Mouse (Mus musculus): ENCODE measurements around the gene Pdhx. TPM values are rescaled to one million over a fixed set of nuclear protein-coding genes. Genes with fewer than 3 reads are reported as not detected.

The Pdhx gene
- total RNA-seq, 2 experiments from 2014 or later = 112 to 120 TPM

DNA sequence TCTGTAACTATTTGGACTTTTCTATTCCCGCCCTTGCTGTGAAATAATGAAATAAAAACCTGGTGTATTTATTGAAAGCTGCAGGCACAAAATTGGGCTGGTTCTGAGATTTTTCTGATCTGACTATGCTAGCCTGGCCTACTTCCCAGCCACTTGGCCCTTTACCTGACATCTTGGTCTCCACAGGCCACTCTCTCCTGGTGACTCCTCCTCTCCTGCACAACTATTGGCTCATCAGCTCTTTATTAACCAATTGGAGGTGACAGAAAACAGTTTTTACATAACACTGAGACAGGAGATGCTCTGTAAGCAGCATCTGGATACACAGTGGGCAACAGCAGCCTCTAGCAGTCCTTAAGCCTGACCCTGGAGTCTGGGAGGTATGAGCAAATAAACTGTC is 83.9 kb downstream of the Pdhx start:
- no peak for DNase-seq

DNA sequence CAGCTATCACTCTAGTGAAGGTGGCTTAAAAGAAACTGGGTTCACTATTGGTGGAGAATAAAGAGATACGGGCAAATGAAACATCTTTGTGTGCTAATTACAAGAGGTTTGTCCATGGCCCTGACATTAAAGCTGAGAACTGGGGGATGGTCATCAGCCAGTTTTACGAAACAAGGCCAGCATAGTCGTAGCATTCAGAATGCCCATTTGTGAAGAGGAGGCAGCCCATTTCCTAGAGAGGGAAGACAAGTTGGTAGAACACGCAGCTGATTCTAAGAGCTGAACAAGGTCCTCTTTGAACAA is 85.7 kb downstream of the Pdhx start:
- DNase-seq = peak; percentile 20 to 59

DNA sequence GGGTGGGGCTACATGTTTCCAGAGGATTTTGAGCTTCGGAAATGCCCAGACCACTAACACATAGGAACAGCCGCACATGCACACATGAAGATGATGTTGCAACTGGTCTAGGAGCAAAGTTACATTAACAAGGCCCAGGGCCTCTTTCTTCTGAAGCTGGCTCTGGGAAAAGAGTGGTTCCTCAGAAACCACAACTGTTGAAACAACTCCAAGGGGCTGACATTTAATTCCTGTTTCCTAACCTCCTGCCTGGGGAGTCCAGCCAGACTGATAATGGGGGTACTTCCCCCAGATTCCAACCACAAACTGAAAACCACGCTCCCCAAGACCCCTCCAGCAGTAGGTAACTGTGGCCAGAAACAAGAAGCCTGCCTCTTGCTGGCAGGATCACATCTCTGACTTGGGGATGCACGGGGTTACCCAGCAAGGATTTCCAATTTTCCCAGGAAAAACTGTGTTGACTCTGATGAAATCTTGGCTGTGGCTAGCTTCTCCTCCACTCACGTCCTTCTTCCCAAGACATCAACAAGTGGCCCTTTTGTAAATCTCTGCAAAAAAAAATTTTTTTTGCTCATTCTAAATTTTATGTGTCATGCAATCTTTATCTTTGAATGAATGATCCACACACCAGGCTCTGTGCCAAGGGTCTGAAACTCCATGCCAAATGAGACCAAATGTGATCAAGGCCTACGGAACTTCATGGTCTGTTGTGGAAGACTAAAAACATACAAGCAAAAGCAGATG is 86.2 kb downstream of the Pdhx start:
- peak; percentile 69 to 76 for DNase-seq

DNA sequence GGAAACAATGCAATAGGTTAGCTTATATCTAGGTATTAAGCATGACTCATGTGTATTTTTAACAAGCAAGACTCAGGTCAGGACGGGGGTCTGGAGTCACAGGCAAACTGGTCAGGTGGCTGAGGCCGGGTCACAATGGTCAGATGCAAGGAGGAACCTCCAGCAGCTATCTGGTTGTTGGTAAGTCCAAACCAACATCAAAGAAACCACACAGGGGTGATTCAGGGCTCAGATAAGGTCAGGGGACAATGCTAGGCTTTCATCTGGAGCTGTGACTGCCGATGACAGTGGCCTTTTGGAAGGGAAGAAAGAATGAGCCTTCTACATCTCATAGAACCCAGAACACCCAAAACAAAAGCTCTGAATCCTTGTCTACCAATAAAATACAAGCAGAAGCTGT is 86.9 kb downstream of the Pdhx start:
- peak in 1 of 2 experiments; percentile 19 for DNase-seq

DNA sequence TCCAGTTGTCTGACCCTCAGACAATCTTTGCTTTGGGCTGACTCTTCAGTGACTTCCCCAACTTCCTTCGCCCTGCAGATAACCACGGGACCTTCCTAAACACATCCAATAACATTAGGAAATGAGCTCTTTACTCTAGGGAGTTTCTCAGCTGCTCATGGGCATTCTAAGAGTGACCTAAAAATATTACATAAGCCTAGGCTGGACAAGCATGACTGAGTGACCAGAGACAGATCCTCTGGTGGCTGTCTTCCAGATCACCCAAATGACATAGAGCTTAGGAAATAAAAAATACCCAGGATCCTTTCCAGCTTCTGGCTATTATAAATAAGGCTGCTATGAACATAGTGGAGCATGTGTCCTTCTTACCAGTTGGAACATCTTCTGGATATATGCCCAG is 90.5 kb downstream of the Pdhx start:
- DNase-seq = no peak

DNA sequence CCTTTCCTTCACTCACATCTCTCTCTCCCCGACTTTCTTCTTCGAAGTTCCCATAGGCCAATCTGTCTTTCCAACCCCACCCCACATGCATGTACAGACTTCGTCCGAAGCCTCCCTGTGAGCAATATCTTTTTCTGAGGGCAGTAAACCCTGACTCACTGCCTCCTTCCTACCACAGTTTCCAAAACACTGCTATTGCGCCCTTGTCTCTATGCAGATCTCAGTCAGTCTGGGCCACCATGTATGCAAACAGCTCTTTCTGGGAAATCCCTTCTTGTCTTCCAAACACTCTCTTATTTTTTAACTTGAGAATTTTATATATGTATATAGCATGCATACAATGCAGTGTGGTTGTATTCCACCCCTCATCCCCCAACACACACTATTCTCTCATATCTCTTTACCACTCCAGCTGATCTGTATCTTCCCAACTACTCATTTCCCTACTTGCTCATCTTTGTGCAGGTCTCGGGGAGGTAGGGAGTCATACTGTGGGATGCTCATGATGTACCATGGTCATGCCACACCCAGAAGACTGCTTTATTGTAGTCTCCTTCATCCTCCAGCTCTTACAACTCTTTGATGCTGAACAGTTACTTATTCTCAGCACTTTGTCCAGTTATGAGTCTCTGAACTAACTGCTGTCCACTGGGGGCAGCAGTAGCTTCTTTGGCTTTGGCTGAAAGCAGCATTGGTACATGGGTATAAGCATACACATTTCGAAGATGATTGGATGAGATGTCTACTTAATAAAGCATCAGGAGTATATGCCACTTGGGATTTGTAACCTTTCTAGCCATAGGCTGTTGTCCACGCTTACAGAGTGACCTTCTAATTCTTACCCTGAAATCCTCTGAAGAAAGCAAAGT is 91.6 kb downstream of the Pdhx start:
- DNase-seq = no peak

DNA sequence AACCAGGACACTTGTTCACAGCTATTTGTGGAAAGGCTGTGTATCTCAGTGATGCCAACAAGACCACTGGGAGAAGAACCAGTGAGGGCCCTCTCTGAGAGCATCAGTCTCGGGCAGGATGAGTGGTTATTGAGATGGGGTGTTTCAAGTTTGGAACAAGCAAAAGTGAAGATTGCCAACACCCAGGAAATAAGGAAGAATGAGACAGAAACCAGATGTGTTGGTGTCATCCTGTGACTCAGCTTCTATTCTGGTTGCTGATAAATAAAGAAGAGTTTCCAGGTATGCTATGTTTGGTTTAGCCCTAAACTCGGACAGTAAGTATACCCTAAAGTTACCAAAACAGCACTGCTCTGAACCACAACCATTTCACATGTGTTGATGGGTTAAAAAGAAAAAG is 92.4 kb downstream of the Pdhx start:
- DNase-seq = no peak

DNA sequence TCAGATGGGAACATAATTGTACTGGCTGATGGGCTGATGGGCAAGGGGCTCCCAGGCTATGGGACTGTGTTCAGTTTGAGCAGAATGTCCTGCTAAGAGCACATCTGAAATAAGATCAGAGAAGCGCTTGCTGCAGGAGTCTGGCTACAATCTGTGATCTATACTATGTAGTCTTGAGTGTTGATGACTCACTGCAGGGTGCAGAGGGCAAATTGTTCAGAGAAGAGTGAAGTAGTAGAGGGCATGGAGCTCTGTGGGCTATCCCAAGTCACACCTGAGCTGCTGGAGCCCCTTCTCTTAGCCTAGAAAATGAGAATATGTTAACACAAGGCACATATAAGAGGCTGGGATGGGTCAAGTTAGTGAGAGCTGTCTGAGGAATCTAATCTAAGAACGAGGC is 93.8 kb downstream of the Pdhx start:
- no peak for DNase-seq

DNA sequence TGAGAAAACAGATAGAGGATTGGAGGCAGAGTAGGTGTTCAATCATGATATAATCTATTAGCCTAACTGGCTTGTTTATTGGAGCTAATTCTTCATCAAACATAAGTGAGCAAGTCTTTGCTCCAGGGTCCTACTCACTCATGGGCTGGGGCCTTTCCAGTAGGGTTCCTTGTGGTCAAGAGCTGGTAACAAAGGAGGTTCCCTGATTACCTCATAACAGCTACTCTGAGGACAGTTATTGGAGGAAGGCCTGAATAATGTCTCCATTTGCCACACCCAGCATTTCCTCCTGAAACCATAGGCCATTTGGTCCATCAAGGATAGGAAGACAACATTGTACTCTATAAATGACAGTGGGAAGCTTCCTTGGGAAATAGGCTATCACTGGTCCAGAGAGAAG is 94.2 kb downstream of the Pdhx start:
- DNase-seq = no peak

DNA sequence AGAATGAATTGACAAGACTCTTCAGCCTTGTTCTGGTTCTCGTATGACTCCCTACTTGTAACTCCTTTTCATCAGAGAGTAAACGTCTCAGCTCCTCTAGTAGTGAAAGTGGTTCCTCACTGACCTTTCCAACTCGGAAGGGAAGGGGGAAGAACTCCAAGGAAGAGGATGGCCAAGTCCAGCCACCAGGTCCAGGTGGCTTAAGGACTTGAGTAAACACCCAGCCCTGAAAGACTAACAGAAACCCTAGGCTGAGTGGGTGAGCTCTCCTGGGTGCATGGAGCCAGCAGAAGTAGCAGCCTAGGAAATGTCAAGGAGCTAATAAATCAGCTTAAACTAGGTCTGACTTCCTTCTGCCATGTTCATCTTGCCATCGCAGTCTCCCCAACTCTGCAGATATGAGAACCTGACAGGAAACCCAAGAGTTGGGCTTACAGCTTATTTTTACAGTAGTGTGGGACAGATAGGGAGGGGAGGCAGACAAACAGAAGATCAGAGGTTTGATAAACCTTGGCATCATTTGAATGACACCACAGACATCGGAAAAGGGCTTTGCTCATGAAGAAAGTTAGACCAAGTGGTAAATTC is 97.9 kb downstream of the Pdhx start:
- no peak for DNase-seq

DNA sequence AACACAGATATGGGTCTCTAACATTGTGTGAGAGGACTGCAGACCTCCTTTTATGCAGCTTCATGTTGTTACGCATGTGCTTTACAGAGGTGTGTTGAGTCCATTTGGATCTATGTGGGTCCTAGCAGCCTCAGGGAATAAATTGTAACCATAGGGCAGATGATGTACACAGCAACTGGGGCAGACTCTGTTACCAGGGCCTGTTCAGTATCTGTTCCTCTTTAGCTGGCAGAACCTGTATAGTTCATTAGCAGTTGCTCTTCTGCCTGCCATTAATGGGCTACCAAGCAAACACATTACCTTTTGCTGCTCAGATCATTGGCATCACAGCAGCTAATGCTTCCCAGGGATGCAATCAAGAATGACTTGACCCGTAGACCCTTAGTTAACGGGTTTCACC is 100.2 kb downstream of the Pdhx start:
- DNase-seq = no peak

DNA sequence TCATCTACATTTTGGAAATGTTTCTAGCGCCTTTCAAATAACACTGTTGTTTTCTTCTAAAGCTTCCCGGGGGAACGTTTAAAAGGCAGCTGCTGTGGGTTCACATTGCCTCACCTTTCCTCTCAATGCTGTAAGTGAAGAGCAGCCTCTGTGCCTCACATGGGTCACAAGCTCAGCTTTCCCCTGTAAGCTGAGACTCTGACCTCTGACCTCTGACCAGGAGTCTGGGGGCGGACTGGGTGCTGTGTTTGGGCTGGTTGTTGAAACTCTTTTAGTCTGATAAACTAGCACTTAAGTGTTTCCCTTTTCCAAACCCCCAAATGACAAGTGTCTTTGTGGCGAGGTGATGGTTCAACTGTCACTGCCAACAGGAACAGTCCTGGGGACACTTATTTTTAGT is 100.7 kb downstream of the Pdhx start:
- DNase-seq = no peak

DNA sequence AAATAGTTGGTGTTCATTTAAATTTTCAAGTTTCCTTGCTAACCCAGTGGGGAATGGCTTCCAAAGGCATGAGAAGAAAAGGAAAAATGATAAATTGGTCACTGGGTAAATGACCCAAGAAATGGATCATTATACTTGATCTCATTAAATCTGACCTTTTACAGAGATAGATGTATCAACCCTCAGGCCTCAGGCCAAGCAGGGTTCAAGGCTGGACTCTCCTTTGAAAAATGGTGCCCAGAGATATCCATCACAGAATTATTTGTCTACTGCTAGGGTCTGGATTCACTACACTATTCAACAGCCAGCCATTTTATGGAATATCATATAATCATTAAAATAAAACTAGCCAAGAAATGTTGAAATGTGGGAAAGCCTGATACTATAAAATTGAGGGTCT is 101.4 kb downstream of the Pdhx start:
- DNase-seq = peak in 1 of 2 experiments; percentile 44

Other genes with a start within 250 kb of the Pdhx start
- 10 to 100 TPM; 59.9 to 62.0 TPM for gene Cd44, start 171.8 kb downstream of the Pdhx start, total RNA-seq (2021)
- 10 to 100 TPM; 56.2 to 57.1 TPM for gene Apip, start 162 bp upstream of the Pdhx start, total RNA-seq (2021)
- under 1 TPM in 1 of 2 experiments, not detected in 1; 0.40 TPM for gene Ehf, start 229.8 kb upstream of the Pdhx start, total RNA-seq (2021)

Measured in adrenal gland, postnatal 36 days (tissue).